Mouse (Mus musculus) spleen, adult 2 months (tissue): ENCODE measurements around the gene Il34.

Source experiments
- CTCF ChIP-seq: fragments of 200-500 bp; IDR thresholded peaks from 2 replicates; pipeline ENCODE4 v1.5.1; 2011; ENCODE audit warnings: mild to moderate bottlenecking, inconsistent platforms; ENCODE audit not compliant: insufficient read depth, insufficient read length, insufficient replicate concordance; ENCODE audit errors: extremely low read depth
- POLR2A ChIP-seq: fragments of 200-500 bp; IDR thresholded peaks from 2 replicates; pipeline ENCODE4 v1.6.1; 2011; ENCODE audit warnings: low read depth, low read length, inconsistent platforms

DNA sequence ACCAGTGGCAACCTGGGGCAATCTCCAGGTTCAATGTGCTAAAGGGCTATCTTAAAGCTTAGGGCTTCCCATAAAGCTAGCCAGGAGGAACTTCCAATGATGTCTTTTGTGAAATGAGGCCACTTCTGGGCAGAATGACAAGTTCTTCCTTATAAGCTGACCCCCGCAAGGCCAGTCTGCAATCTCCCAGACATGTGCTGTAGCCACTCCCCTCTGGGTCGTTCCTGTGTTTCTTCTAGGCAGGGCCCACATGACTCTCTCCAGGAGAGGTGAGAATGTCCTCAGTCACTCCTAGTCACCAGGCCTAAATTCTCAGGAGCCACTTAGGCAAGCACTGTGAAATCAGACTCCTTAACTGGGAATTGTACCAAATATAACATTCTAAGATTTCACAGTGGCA lies 4.1 kb upstream of the Il34 start:
- TF ChIP-seq CTCF (no peak), POLR2A (no peak)
